Mouse (Mus musculus) central nervous system, embryonic 14 days (tissue): ENCODE measurements around the gene Add1. TPM values are rescaled to one million over a fixed set of nuclear protein-coding genes. Genes with fewer than 3 reads are reported as not detected.

Experiments
- polyA plus RNA-seq: library from polyadenylated mRNA; depleted of rRNA; stranded (reverse); fragments of >200 nt; gene quantifications from 2 replicates; pipeline ENCODE4 v1.2.3, GENCODE M21; 2012; rRNA removed

The Add1 gene
- 240 and 246 TPM in 2 replicates for polyA plus RNA-seq

GRCm38 (mm10) chr5:34573268-34574221 lies at the start of gene Add1:
Gene Add1, plus strand, starts transcription at chr5:34573664.

GRCm38 (mm10) chr5:34525663-34526476 lies 47.6 kb upstream of the Add1 start, which contains the start of gene Sh3bp2:
Gene Sh3bp2, plus strand, starts transcription at chr5:34525838.

GRCm38 (mm10) chr5:34636481-34637287 lies 63.2 kb downstream of the Add1 start, which contains the start of gene Mfsd10:
Gene Mfsd10, minus strand, starts transcription at chr5:34637212.

GRCm38 (mm10) chr5:34659686-34660590 lies 86.5 kb downstream of the Add1 start, which contains the start of the genes Nop14 and Grk4:
Gene Nop14, minus strand, starts transcription at chr5:34660148.
Gene Grk4, plus strand, starts transcription at chr5:34660379.

Other genes with a start within 250 kb of the Add1 start
- 116 and 118 TPM in 2 replicates for gene Rnf4, start 237.4 kb upstream of the Add1 start, polyA plus RNA-seq
- 67.7 and 71.5 TPM in 2 replicates for gene Fam193a, start 203.7 kb upstream of the Add1 start, polyA plus RNA-seq
- 9.8 and 13.6 TPM in 2 replicates for gene Tnip2, start 59.7 kb upstream of the Add1 start, polyA plus RNA-seq
- gene Sh3bp2, start 47.8 kb upstream of the Add1 start, polyA plus RNA-seq: 39.0 and 42.5 TPM in 2 replicates
- gene Mfsd10, start 63.5 kb downstream of the Add1 start, polyA plus RNA-seq: 172 and 189 TPM in 2 replicates
- gene Nop14, start 86.5 kb downstream of the Add1 start, polyA plus RNA-seq: 28.0 and 30.0 TPM in 2 replicates
- 2.5 and 3.8 TPM in 2 replicates for gene Grk4, start 86.7 kb downstream of the Add1 start, polyA plus RNA-seq
- gene Htt, start 188.1 kb downstream of the Add1 start, polyA plus RNA-seq: 25.7 and 26.4 TPM in 2 replicates